ENCODE assay signal across 8 mouse cellular contexts in the genomic region with DNA sequence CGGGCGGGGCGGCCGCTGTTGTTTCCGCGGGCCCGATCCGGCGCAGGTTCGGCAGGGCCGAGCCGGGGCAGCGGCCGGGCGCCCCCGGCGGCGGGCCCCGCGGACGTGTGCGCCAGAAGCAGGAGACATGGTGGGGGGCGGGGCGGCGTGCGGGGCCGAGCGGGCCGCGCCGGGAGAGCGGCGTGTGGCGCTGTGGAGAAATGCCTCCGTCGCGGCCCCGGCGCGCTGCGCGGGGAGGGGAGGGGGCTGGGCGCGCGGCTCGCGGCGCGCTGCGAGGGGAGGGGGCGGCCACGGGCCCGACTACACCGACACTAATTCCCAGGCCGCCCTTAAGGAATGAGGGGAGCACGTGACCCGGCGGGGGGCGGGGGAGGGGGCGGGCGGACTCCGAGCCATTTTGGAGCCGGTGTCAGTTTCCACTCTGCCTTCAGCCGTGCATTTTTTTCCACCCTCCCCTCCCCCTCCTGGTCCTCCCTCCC. TPM values are rescaled to one million over a fixed set of nuclear protein-coding genes. Genes with fewer than 3 reads are reported as not detected.
DNase-seq lines count a peak whose midpoint lies in the region; ATAC-seq and TF ChIP-seq lines count a peak whose summit lies in the region.

No protein-coding gene starts in this region.

- ATAC-seq in embryonic facial prominence, embryonic 14.5 days (ENCODE audit: low read depth) = peak; percentile 92
- peak; percentile 90 for ATAC-seq in heart, embryonic 15.5 days (replicated peaks; ENCODE audit: insufficient number of reproducible peaks, insufficient read depth, low FRiP score, low read depth)
- peak; percentile 85 for ATAC-seq in lung, embryonic 14.5 days (ENCODE audit: insufficient read depth)
- peak; percentile 27 for ATAC-seq in neutrophil, adult 5-6 weeks (ENCODE audit: extremely low read depth, insufficient number of reproducible peaks, low FRiP score, poor library complexity, severe bottlenecking)

- TF ChIP-seq CTCF in lung, embryonic 14.5 days (IDR thresholded peaks at IDR 0.05; ENCODE audit: low read depth) = no peak

- 0% methylated on average over 9 of the region's 64 CpGs for WGBS in embryonic facial prominence, embryonic 14.5 days
- under 1% methylated on average over 32 of the region's 64 CpGs for WGBS in heart, embryonic 15.5 days
- 0% methylated on average over 15 of the region's 64 CpGs for WGBS in lung, embryonic 14.5 days

- H3K4me1 ChIP-seq in embryonic facial prominence, embryonic 14.5 days (ENCODE audit: control insufficient read depth, insufficient read depth, low read length) = peaks cover 21% of the 10 kb centered on the region
- peaks cover 29% of the 10 kb centered on the region for H3K4me1 ChIP-seq in heart, embryonic 15.5 days (replicated peaks)
- no peaks in the 10 kb centered on the region for H3K4me1 ChIP-seq in lung, embryonic 14.5 days (ENCODE audit: insufficient read depth)

- H3K9me3 ChIP-seq in embryonic facial prominence, embryonic 14.5 days (ENCODE audit: control insufficient read depth, low read length) = no peaks in the 10 kb centered on the region
- no peaks in the 10 kb centered on the region for H3K9me3 ChIP-seq in heart, embryonic 15.5 days (replicated peaks)
- H3K9me3 ChIP-seq in lung, embryonic 14.5 days (ENCODE audit: low read depth, low read length) = no peaks in the 10 kb centered on the region

- no peaks in the 10 kb centered on the region for H3K36me3 ChIP-seq in embryonic facial prominence, embryonic 14.5 days (ENCODE audit: control insufficient read depth, insufficient read depth, low read length)
- H3K36me3 ChIP-seq in heart, embryonic 15.5 days = no peaks in the 10 kb centered on the region
- H3K36me3 ChIP-seq in lung, embryonic 14.5 days (ENCODE audit: insufficient read depth) = 0 out of 2 replicates have a peak, but pooled peaks cover 3% of the 10 kb centered on the region

- DNase-seq in CD4-positive helper T cell, adult 2 months (ENCODE audit: low read depth, low spot score) = peak; percentile 81
- DNase-seq in adrenal gland, postnatal 25 days = peak; percentile 83
- DNase-seq in embryonic facial prominence, embryonic 14.5 days (ENCODE audit: low spot score) = peak; percentile 96
- DNase-seq in kidney, postnatal 25 days = peak; percentile 87 to 92
- DNase-seq in lung, embryonic 14.5 days = peak; percentile 89
- DNase-seq in thymus, postnatal 14 days = peak; percentile 77

- peak overlapping the region; percentile 78 for H3K4me3 ChIP-seq in embryonic facial prominence, embryonic 14.5 days (ENCODE audit: low read depth, low read length)
- peak overlapping the region; percentile 75 for H3K4me3 ChIP-seq in heart, embryonic 15.5 days
- peak overlapping the region; percentile 81 for H3K4me3 ChIP-seq in lung, embryonic 14.5 days (ENCODE audit: low read depth, low read length)

- peak overlapping the region; percentile 89 for H3K4me2 ChIP-seq in embryonic facial prominence, embryonic 14.5 days (ENCODE audit: low read depth, low read length)
- peak overlapping the region; percentile 86 for H3K4me2 ChIP-seq in heart, embryonic 15.5 days
- peak overlapping the region; percentile 84 for H3K4me2 ChIP-seq in lung, embryonic 14.5 days

- H3K9ac ChIP-seq in embryonic facial prominence, embryonic 14.5 days (ENCODE audit: low read depth, low read length) = peak overlapping the region; percentile 94
- peak overlapping the region; percentile 82 for H3K9ac ChIP-seq in heart, embryonic 15.5 days
- H3K9ac ChIP-seq in lung, embryonic 14.5 days = peak overlapping the region; percentile 92

- H3K27me3 ChIP-seq in embryonic facial prominence, embryonic 14.5 days (replicated peaks; ENCODE audit: control insufficient read depth, insufficient read depth, low read length) = peaks cover 19% of the 10 kb centered on the region
- H3K27me3 ChIP-seq in heart, embryonic 15.5 days = peaks cover 19% of the 10 kb centered on the region
- peaks cover 20% of the 10 kb centered on the region for H3K27me3 ChIP-seq in lung, embryonic 14.5 days (ENCODE audit: insufficient read depth, low read length)

- peak overlapping the region; percentile 92 for H3K27ac ChIP-seq in embryonic facial prominence, embryonic 14.5 days (replicated peaks; ENCODE audit: low read depth, low read length)
- H3K27ac ChIP-seq in heart, embryonic 15.5 days = peak overlapping the region; percentile 92
- H3K27ac ChIP-seq in lung, embryonic 14.5 days (ENCODE audit: low read depth) = peak overlapping the region; percentile 93

RNA-seq across cellular contexts. Expression of gene Bmi1, which starts 0.3 kb away (rescaled TPM):
- total RNA-seq in adrenal gland, postnatal 25 days (2021) = 54.6 and 57.5 TPM in 2 replicates
- 25.9 and 28.0 TPM in 2 replicates for polyA plus RNA-seq in embryonic facial prominence, embryonic 14.5 days (2014; fragmentation: Nextera tagmentation; extraction: Ambion mirVana)
- 14.0 and 15.1 TPM in 2 replicates for polyA plus RNA-seq in heart, embryonic 15.5 days (2015; fragmentation: Nextera tagmentation; extraction: Ambion mirVana)
- 33.4 and 33.8 TPM in 2 replicates for polyA plus RNA-seq in lung, embryonic 14.5 days (2014; fragmentation: Nextera tagmentation; extraction: Ambion mirVana)
- total RNA-seq in neutrophil, adult 5-6 weeks (2017) = 31.9 and 32.5 TPM in 2 replicates

RNA-seq across cellular contexts. Expression of gene Commd3, which starts 4.3 kb away (rescaled TPM):
- 112 and 116 TPM in 2 replicates for total RNA-seq in adrenal gland, postnatal 25 days (2021)
- polyA plus RNA-seq in embryonic facial prominence, embryonic 14.5 days (2014; fragmentation: Nextera tagmentation; extraction: Ambion mirVana) = 195 and 218 TPM in 2 replicates
- polyA plus RNA-seq in heart, embryonic 15.5 days (2015; fragmentation: Nextera tagmentation; extraction: Ambion mirVana) = 177 and 206 TPM in 2 replicates
- 194 and 200 TPM in 2 replicates for polyA plus RNA-seq in lung, embryonic 14.5 days (2014; fragmentation: Nextera tagmentation; extraction: Ambion mirVana)
- total RNA-seq in neutrophil, adult 5-6 weeks (2017) = 130 and 143 TPM in 2 replicates

RNA-seq across cellular contexts. Expression of gene Spag6, which starts 17.3 kb away (rescaled TPM):
- total RNA-seq in adrenal gland, postnatal 25 days (2021) = 0.67 TPM in 1 of 2 replicates, not detected in the other
- polyA plus RNA-seq in embryonic facial prominence, embryonic 14.5 days (2014; fragmentation: Nextera tagmentation; extraction: Ambion mirVana) = 0.21 and 0.22 TPM in 2 replicates
- 0.06 and 0.44 TPM in 2 replicates for polyA plus RNA-seq in heart, embryonic 15.5 days (2015; fragmentation: Nextera tagmentation; extraction: Ambion mirVana)
- polyA plus RNA-seq in lung, embryonic 14.5 days (2014; fragmentation: Nextera tagmentation; extraction: Ambion mirVana) = 0.14 and 0.22 TPM in 2 replicates
- not detected in 2 replicates for total RNA-seq in neutrophil, adult 5-6 weeks (2017)

Comparison
In these comparisons a context has a peak if more than half of its experiments do, and no peak if none do; other contexts are left out.
1. Peak in every context shown above with its lines: DNase-seq, ATAC-seq, H3K4me3 ChIP-seq and H3K27ac ChIP-seq.
2. ATAC-seq: peak in every context shown above with its lines; median percentile 92 in embryonic facial prominence, embryonic 14.5 days; 90 in heart, embryonic 15.5 days; 85 in lung, embryonic 14.5 days; 27 in neutrophil, adult 5-6 weeks.